ENCODE assay signal across 20 mouse cellular contexts in genomic region chr5:30674001-30674400, GRCm38 (mm10). TPM values are rescaled to one million over a fixed set of nuclear protein-coding genes. Genes with fewer than 3 reads are reported as not detected.
"Had no signal": no experiment of that assay in that cellular context is flagged by ENCODE, and none has a peak within 500 bp of the region (broad histone marks: within the 10 kb centered on the region; RNA-seq: fewer than 3 reads in every experiment).

No protein-coding gene starts in this region.

- H3K27ac ChIP-seq: kidney, postnatal 0 days; layer of hippocampus, adult 2 months; left cerebral cortex, adult 2 months had no signal

- H3K4me3 ChIP-seq: layer of hippocampus, adult 2 months; left cerebral cortex, adult 2 months had no signal

- ATAC-seq: intestine, postnatal 0 days had no signal

- H3K4me2 ChIP-seq: midbrain, embryonic 11.5 days had no signal

- DNase-seq: kidney, adult 2 months; kidney, postnatal 25 days; layer of hippocampus, adult 9-11 months; layer of hippocampus, postnatal 36 days; lung, adult 2 months; lung, postnatal 14 days; midbrain, embryonic 14.5 days; retina, postnatal 1 day; right cerebral cortex, postnatal 25 days; spleen, adult 18-20 months; thymus, adult 18-20 months; thymus, postnatal 14 days; thymus, postnatal 4 days had no signal

RNA-seq across cellular contexts. Expression of gene Dpysl5, which starts 37.4 kb away (rescaled TPM):
- total RNA-seq: megakaryocyte progenitor cell, adult 5-6 weeks; megakaryocyte-erythroid progenitor cell, adult 5-6 weeks had no signal
